Mouse (Mus musculus) spleen, postnatal 10 days (tissue): ENCODE data around the gene Sytl1.

ENCODE experiments used
- DNase-seq, 2 experiments: peaks; one replicate each; pipeline ENCODE4 v3.0.0; 2021 to 2022; ENCODE audit warnings: low spot score in 2 of 2

Sytl1 gene

GRCm38 (mm10) chr4:133212562-133213267, 50.2 kb downstream of the Sytl1 start:
- DNase-seq, result peak; percentile 53 to 80

- DNase-seq, result no peak
These were observed 51.0 kb downstream of the Sytl1 start, which contains the start of the genes Cd164l2 and Gpr3 for GRCm38 (mm10) chr4:133211751-133212561. Gene Cd164l2, plus strand, starts transcription at chr4:133212131. Gene Gpr3, minus strand, starts transcription at chr4:133212536.

GRCm38 (mm10) chr4:133210788-133211390, 52.0 kb downstream of the Sytl1 start:
- DNase-seq, result no peak

- no peak for DNase-seq
These were observed 52.7 kb downstream of the Sytl1 start for GRCm38 (mm10) chr4:133210023-133210787.

- DNase-seq, result peak in 1 of 2 experiments; percentile 62
These were observed 53.5 kb downstream of the Sytl1 start for GRCm38 (mm10) chr4:133209366-133209765.

- no peak for DNase-seq
These were observed 58.5 kb downstream of the Sytl1 start for GRCm38 (mm10) chr4:133204379-133204778.

GRCm38 (mm10) chr4:133203591-133203990, 59.3 kb downstream of the Sytl1 start:
- no peak for DNase-seq
